Mouse (Mus musculus) brain, embryonic 14.5 days (tissue): Measurements from ENCODE around the gene Adgrd1.

Experiments
- CTCF ChIP-seq: fragments of 200-500 bp; IDR thresholded peaks from 2 replicates; pipeline ENCODE4 v1.5.1; 2012; ENCODE audit warnings: inconsistent platforms, mild to moderate bottlenecking, moderate library complexity, borderline replicate concordance; ENCODE audit not compliant: insufficient read depth, insufficient read length; ENCODE audit errors: extremely low read depth
- POLR2A ChIP-seq: fragments of 200-500 bp; IDR thresholded peaks from 2 replicates; pipeline ENCODE4 v1.6.1; 2012; ENCODE audit warnings: mild to moderate bottlenecking, inconsistent platforms, borderline replicate concordance; ENCODE audit not compliant: poor library complexity, insufficient read depth, insufficient read length, severe bottlenecking; ENCODE audit errors: extremely low read depth

GRCm38 (mm10) chr5:129094236-129094635, 2.3 kb upstream of the Adgrd1 start:
- TF ChIP-seq POLR2A, result no peak
- TF ChIP-seq CTCF, result no peak
